Mouse (Mus musculus): ENCODE data around the gene Mynn. TPM values are rescaled to one million over a fixed set of nuclear protein-coding genes. Genes with fewer than 3 reads are reported as not detected.

Gene Mynn
- total RNA-seq (2023; ENCODE audit: inconsistent age), result 55.9 to 74.7 TPM (median 67.5 TPM) in 4 replicates

GRCm38 (mm10) chr3:30602065-30602739, at the start of gene Mynn:
TSS of gene Mynn (plus strand) at chr3:30602065.

GRCm38 (mm10) chr3:30599711-30600545, 1.9 kb upstream of the Mynn start, which contains the start of gene Actrt3:
TSS of gene Actrt3 (minus strand) at chr3:30599939.

GRCm38 (mm10) chr3:30644207-30644606, 42.3 kb downstream of the Mynn start, which contains the start of gene Lrriq4:
TSS of gene Lrriq4 (plus strand) at chr3:30644507.

GRCm38 (mm10) chr3:30647440-30648090, 45.7 kb downstream of the Mynn start, which contains the start of gene Lrrc34:
TSS of gene Lrrc34 (minus strand) at chr3:30647869.

Other genes starting within 250 kb of the Mynn start
- gene Mecom, start 54.1 kb upstream of the Mynn start, total RNA-seq (2023; ENCODE audit: inconsistent age), result not detected in 4 replicates
- 0.42 to 1.2 TPM (median 0.85 TPM) in 4 replicates for gene Actrt3, start 2.1 kb upstream of the Mynn start, total RNA-seq (2023; ENCODE audit: inconsistent age)
- not detected in 4 replicates for gene Lrriq4, start 42.4 kb downstream of the Mynn start, total RNA-seq (2023; ENCODE audit: inconsistent age)
- gene Lrrc34, start 45.8 kb downstream of the Mynn start, total RNA-seq (2023; ENCODE audit: inconsistent age), result not detected in 4 replicates
- gene Lrrc31, start 97.8 kb downstream of the Mynn start, total RNA-seq (2023; ENCODE audit: inconsistent age), result not detected in 4 replicates
- gene Samd7, start 144.2 kb downstream of the Mynn start, total RNA-seq (2023; ENCODE audit: inconsistent age), result not detected in 4 replicates
- 56.9 to 61.1 TPM (median 60.0 TPM) in 4 replicates for gene Sec62, start 190.8 kb downstream of the Mynn start, total RNA-seq (2023; ENCODE audit: inconsistent age)

Measured in B cell, adult (primary cell).